Mouse (Mus musculus): ENCODE results near the gene Gramd1b. TPM values are rescaled to one million over a fixed set of nuclear protein-coding genes. Genes with fewer than 3 reads are reported as not detected.

The Gramd1b gene
- polyA plus RNA-seq, 1 experiment from 2014 or later: 2.4 TPM

- H3K27ac ChIP-seq (replicated peaks): no peak overlapping the region
- H3K4me1 ChIP-seq: peaks cover 4% of the 10 kb centered on the region
- 0 out of 2 replicates have a peak, but pooled peaks cover 14% of the 10 kb centered on the region for H3K27me3 ChIP-seq (replicated peaks; ENCODE audit: low read depth, poor library complexity, severe bottlenecking)
- H3K4me3 ChIP-seq: no peak overlapping the region
- no peaks in the 10 kb centered on the region for H3K9me3 ChIP-seq
- WGBS: 93% methylated on average over 5 of the region's 5 CpGs
- no peak for DNase-seq (ENCODE audit: low spot score)
- H3K36me3 ChIP-seq (replicated peaks): no peaks in the 10 kb centered on the region
Observed at GRCm38 (mm10) chr9:40465596-40465995, 65.6 kb downstream of the Gramd1b start.

GRCm38 (mm10) chr9:40462401-40462800 is 68.8 kb downstream of the Gramd1b start:
- Histone ChIP-seq H3K27ac (replicated peaks) (no peak overlapping the region), H3K4me3 (no peak overlapping the region), H3K27me3 (replicated peaks; ENCODE audit: low read depth, poor library complexity, severe bottlenecking) (peaks cover 20% of the 10 kb centered on the region), H3K4me1 (peaks cover 15% of the 10 kb centered on the region), H3K36me3 (replicated peaks) (no peaks in the 10 kb centered on the region), H3K9me3 (no peaks in the 10 kb centered on the region)
- no peak for DNase-seq (ENCODE audit: low spot score)
- 81% methylated on average over 6 of the region's 6 CpGs for WGBS

GRCm38 (mm10) chr9:40460781-40461180 is 70.4 kb downstream of the Gramd1b start:
- no peaks in the 10 kb centered on the region for H3K9me3 ChIP-seq
- H3K27ac ChIP-seq (replicated peaks): no peak overlapping the region
- H3K4me3 ChIP-seq: no peak overlapping the region
- no peaks in the 10 kb centered on the region for H3K36me3 ChIP-seq (replicated peaks)
- WGBS: 46% methylated on average over 6 of the region's 6 CpGs
- peaks cover 21% of the 10 kb centered on the region for H3K27me3 ChIP-seq (replicated peaks; ENCODE audit: low read depth, poor library complexity, severe bottlenecking)
- no peak for DNase-seq (ENCODE audit: low spot score)
- H3K4me1 ChIP-seq: peaks cover 30% of the 10 kb centered on the region

- no peaks in the 10 kb centered on the region for H3K36me3 ChIP-seq (replicated peaks)
- H3K27me3 ChIP-seq (replicated peaks; ENCODE audit: low read depth, poor library complexity, severe bottlenecking): peaks cover 33% of the 10 kb centered on the region
- 65% methylated on average over 5 of the region's 5 CpGs for WGBS
- H3K9me3 ChIP-seq: no peaks in the 10 kb centered on the region
- peaks cover 42% of the 10 kb centered on the region for H3K4me1 ChIP-seq
- H3K27ac ChIP-seq (replicated peaks): no peak overlapping the region
- no peak for DNase-seq (ENCODE audit: low spot score)
- no peak overlapping the region for H3K4me3 ChIP-seq
Observed at GRCm38 (mm10) chr9:40459304-40460280, 71.6 kb downstream of the Gramd1b start.

GRCm38 (mm10) chr9:40458559-40459303 is 72.5 kb downstream of the Gramd1b start:
- DNase-seq (ENCODE audit: low spot score): no peak
- Histone ChIP-seq H3K27me3 (replicated peaks; ENCODE audit: low read depth, poor library complexity, severe bottlenecking) (peaks cover 41% of the 10 kb centered on the region), H3K9me3 (no peaks in the 10 kb centered on the region), H3K4me1 (peaks cover 46% of the 10 kb centered on the region), H3K36me3 (replicated peaks) (no peaks in the 10 kb centered on the region), H3K4me3 (no peak overlapping the region), H3K27ac (replicated peaks) (no peak overlapping the region)
- 73% methylated on average over 4 of the region's 4 CpGs for WGBS

- WGBS: 57% methylated on average over 5 of the region's 5 CpGs
- DNase-seq (ENCODE audit: low spot score): no peak
- Histone ChIP-seq H3K27me3 (replicated peaks; ENCODE audit: low read depth, poor library complexity, severe bottlenecking) (peaks cover 46% of the 10 kb centered on the region), H3K9me3 (no peaks in the 10 kb centered on the region), H3K4me1 (peaks cover 46% of the 10 kb centered on the region), H3K36me3 (replicated peaks) (no peaks in the 10 kb centered on the region), H3K27ac (replicated peaks) (no peak overlapping the region), H3K4me3 (no peak overlapping the region)
Observed at GRCm38 (mm10) chr9:40457448-40457847, 73.7 kb downstream of the Gramd1b start.

GRCm38 (mm10) chr9:40456191-40456590 is 75.0 kb downstream of the Gramd1b start:
- peak; percentile 68 for DNase-seq (ENCODE audit: low spot score)
- H3K27me3 ChIP-seq (replicated peaks; ENCODE audit: low read depth, poor library complexity, severe bottlenecking): peaks cover 44% of the 10 kb centered on the region
- under 1% methylated on average over 7 of the region's 7 CpGs for WGBS
- H3K4me1 ChIP-seq: peaks cover 46% of the 10 kb centered on the region
- no peaks in the 10 kb centered on the region for H3K36me3 ChIP-seq (replicated peaks)
- peak overlapping the region; percentile 73 for H3K4me3 ChIP-seq
- peak overlapping the region; percentile 80 for H3K27ac ChIP-seq (replicated peaks)
- no peaks in the 10 kb centered on the region for H3K9me3 ChIP-seq

- WGBS: under 1% methylated on average over 77 of the region's 77 CpGs
Observed at GRCm38 (mm10) chr9:40455336-40456185, 75.6 kb downstream of the Gramd1b start.

GRCm38 (mm10) chr9:40455020-40455335 is 76.2 kb downstream of the Gramd1b start:
- H3K4me1 ChIP-seq: peaks cover 48% of the 10 kb centered on the region
- H3K27me3 ChIP-seq (replicated peaks; ENCODE audit: low read depth, poor library complexity, severe bottlenecking): peaks cover 41% of the 10 kb centered on the region
- H3K4me3 ChIP-seq: peak overlapping the region; percentile 73
- H3K27ac ChIP-seq (replicated peaks): peak overlapping the region; percentile 80
- no peaks in the 10 kb centered on the region for H3K9me3 ChIP-seq
- WGBS: 3% methylated on average over 8 of the region's 8 CpGs
- DNase-seq (ENCODE audit: low spot score): no peak
- no peaks in the 10 kb centered on the region for H3K36me3 ChIP-seq (replicated peaks)

More at GRCm38 (mm10) chr9:40455336-40456185, 75.6 kb downstream of the Gramd1b start:
- Histone ChIP-seq H3K27me3 (replicated peaks; ENCODE audit: low read depth, poor library complexity, severe bottlenecking) (peaks cover 41% of the 10 kb centered on the region), H3K9me3 (no peaks in the 10 kb centered on the region), H3K4me3 (peak overlapping the region; percentile 73), H3K36me3 (replicated peaks) (no peaks in the 10 kb centered on the region), H3K4me1 (peaks cover 44% of the 10 kb centered on the region), H3K27ac (replicated peaks) (peak overlapping the region; percentile 80)
- peak; percentile 72 for DNase-seq (ENCODE audit: low spot score)

GRCm38 (mm10) chr9:40453889-40454288 is 77.3 kb downstream of the Gramd1b start:
- Histone ChIP-seq H3K36me3 (replicated peaks) (no peaks in the 10 kb centered on the region), H3K27me3 (replicated peaks; ENCODE audit: low read depth, poor library complexity, severe bottlenecking) (peaks cover 41% of the 10 kb centered on the region), H3K4me3 (no peak overlapping the region; the same call in 1 of the 2 replicates), H3K4me1 (peaks cover 45% of the 10 kb centered on the region), H3K9me3 (no peaks in the 10 kb centered on the region), H3K27ac (replicated peaks) (no peak overlapping the region)
- DNase-seq (ENCODE audit: low spot score): no peak
- WGBS: 87% methylated on average over 6 of the region's 6 CpGs

GRCm38 (mm10) chr9:40452208-40452607 is 79.0 kb downstream of the Gramd1b start:
- Histone ChIP-seq H3K4me3 (no peak overlapping the region), H3K27ac (replicated peaks) (no peak overlapping the region), H3K27me3 (replicated peaks; ENCODE audit: low read depth, poor library complexity, severe bottlenecking) (peaks cover 33% of the 10 kb centered on the region), H3K9me3 (no peaks in the 10 kb centered on the region), H3K4me1 (peaks cover 38% of the 10 kb centered on the region), H3K36me3 (replicated peaks) (no peaks in the 10 kb centered on the region)
- 64% methylated on average over 5 of the region's 5 CpGs for WGBS
- DNase-seq (ENCODE audit: low spot score): no peak

- no peaks in the 10 kb centered on the region for H3K36me3 ChIP-seq (replicated peaks)
- peaks cover 24% of the 10 kb centered on the region for H3K27me3 ChIP-seq (replicated peaks; ENCODE audit: low read depth, poor library complexity, severe bottlenecking)
- no peak overlapping the region for H3K4me3 ChIP-seq
- WGBS: 81% methylated on average over 5 of the region's 5 CpGs
- DNase-seq (ENCODE audit: low spot score): no peak
- no peaks in the 10 kb centered on the region for H3K9me3 ChIP-seq
- H3K4me1 ChIP-seq: peaks cover 24% of the 10 kb centered on the region
- no peak overlapping the region for H3K27ac ChIP-seq (replicated peaks)
Observed at GRCm38 (mm10) chr9:40450776-40451175, 80.4 kb downstream of the Gramd1b start.

Measured in embryonic facial prominence, embryonic 10.5 days (tissue).